Mouse (Mus musculus): ENCODE measurements around the gene Slc27a1. TPM values are rescaled to one million over a fixed set of nuclear protein-coding genes. Genes with fewer than 3 reads are reported as not detected.
A peak's percentile ranks its signal among the peaks of the same experiment; 100 is the strongest.

Gene Slc27a1
- polyA plus RNA-seq, 1 experiment = 21.8 TPM

GRCm38 (mm10) chr8:71537028-71537867 lies 31.4 kb upstream of the Slc27a1 start, which contains the start of gene Bst2:
Gene Bst2, minus strand, starts transcription at chr8:71537456.
- H3K4me1 ChIP-seq (ENCODE audit: control insufficient read depth, insufficient read depth, low read length) = peaks cover 2% of the 10 kb centered on the region
- H3K9me3 ChIP-seq (replicated peaks; ENCODE audit: control insufficient read depth, insufficient read depth, low read length, poor library complexity, severe bottlenecking) = no peaks in the 10 kb centered on the region
- H3K36me3 ChIP-seq (ENCODE audit: control insufficient read depth, insufficient read depth, low read length, poor library complexity, severe bottlenecking) = peaks cover 6% of the 10 kb centered on the region; the same call in 1 of the 2 replicates
- H3K27me3 ChIP-seq (ENCODE audit: control insufficient read depth, insufficient read depth, low read length, poor library complexity, severe bottlenecking) = no peaks in the 10 kb centered on the region
- TF ChIP-seq CTCF (IDR thresholded peaks at IDR 0.05; ENCODE audit: low read depth, low read length) (peak; percentile 13), POLR2A (IDR thresholded peaks at IDR 0.05; ENCODE audit: insufficient read depth, low read length) (peak; percentile 70), EP300 (IDR thresholded peaks at IDR 0.05; ENCODE audit: insufficient read depth, low read depth, low read length) (0 out of 2 replicates have a peak, but pooled peaks have one; percentile 21)
- H3K4me3 ChIP-seq (ENCODE audit: low read depth, low read length) = peak within 1 kb of the TSS; percentile 90
- H3K27ac ChIP-seq (ENCODE audit: insufficient read depth, low read length) = peak within 1 kb of the TSS; percentile 39
- H3K9ac ChIP-seq (ENCODE audit: low read depth, poor library complexity, severe bottlenecking) = peak within 1 kb of the TSS; percentile 54

GRCm38 (mm10) chr8:71542632-71543343 lies 25.9 kb upstream of the Slc27a1 start, which contains the start of gene Mvb12a:
Gene Mvb12a, plus strand, starts transcription at chr8:71542922.
- Histone ChIP-seq H3K4me3 (ENCODE audit: low read depth, low read length) (peak within 1 kb of the TSS; percentile 94), H3K27me3 (ENCODE audit: control insufficient read depth, insufficient read depth, low read length, poor library complexity, severe bottlenecking) (no peaks in the 10 kb centered on the region), H3K9ac (ENCODE audit: low read depth, poor library complexity, severe bottlenecking) (peak within 1 kb of the TSS; percentile 69), H3K36me3 (ENCODE audit: control insufficient read depth, insufficient read depth, low read length, poor library complexity, severe bottlenecking) (peaks cover 14% of the 10 kb centered on the region), H3K4me1 (ENCODE audit: control insufficient read depth, insufficient read depth, low read length) (no peaks in the 10 kb centered on the region), H3K27ac (ENCODE audit: insufficient read depth, low read length) (no peak within 1 kb of the TSS), H3K9me3 (replicated peaks; ENCODE audit: control insufficient read depth, insufficient read depth, low read length, poor library complexity, severe bottlenecking) (no peaks in the 10 kb centered on the region)
- TF ChIP-seq CTCF (IDR thresholded peaks at IDR 0.05; ENCODE audit: low read depth, low read length) (no peak), POLR2A (IDR thresholded peaks at IDR 0.05; ENCODE audit: insufficient read depth, low read length) (no peak), EP300 (IDR thresholded peaks at IDR 0.05; ENCODE audit: insufficient read depth, low read depth, low read length) (no peak)

GRCm38 (mm10) chr8:71543755-71544154 lies 24.9 kb upstream of the Slc27a1 start:
- H3K9ac ChIP-seq (ENCODE audit: low read depth, poor library complexity, severe bottlenecking) = peak overlapping the region; percentile 69; the same call in 1 of the 2 replicates
- TF ChIP-seq CTCF (IDR thresholded peaks at IDR 0.05; ENCODE audit: low read depth, low read length) = no peak
- no peak for TF ChIP-seq EP300 (IDR thresholded peaks at IDR 0.05; ENCODE audit: insufficient read depth, low read depth, low read length)
- TF ChIP-seq POLR2A (IDR thresholded peaks at IDR 0.05; ENCODE audit: insufficient read depth, low read length) = no peak

GRCm38 (mm10) chr8:71545053-71545452 lies 23.6 kb upstream of the Slc27a1 start:
- Histone ChIP-seq H3K9me3 (replicated peaks; ENCODE audit: control insufficient read depth, insufficient read depth, low read length, poor library complexity, severe bottlenecking) (no peaks in the 10 kb centered on the region), H3K27me3 (ENCODE audit: control insufficient read depth, insufficient read depth, low read length, poor library complexity, severe bottlenecking) (no peaks in the 10 kb centered on the region), H3K4me3 (ENCODE audit: low read depth, low read length) (no peak overlapping the region), H3K27ac (ENCODE audit: insufficient read depth, low read length) (no peak overlapping the region), H3K9ac (ENCODE audit: low read depth, poor library complexity, severe bottlenecking) (no peak overlapping the region), H3K36me3 (ENCODE audit: control insufficient read depth, insufficient read depth, low read length, poor library complexity, severe bottlenecking) (peaks cover 17% of the 10 kb centered on the region), H3K4me1 (ENCODE audit: control insufficient read depth, insufficient read depth, low read length) (no peaks in the 10 kb centered on the region)
- no peak for TF ChIP-seq POLR2A (IDR thresholded peaks at IDR 0.05; ENCODE audit: insufficient read depth, low read length)
- no peak for TF ChIP-seq EP300 (IDR thresholded peaks at IDR 0.05; ENCODE audit: insufficient read depth, low read depth, low read length)
- TF ChIP-seq CTCF (IDR thresholded peaks at IDR 0.05; ENCODE audit: low read depth, low read length) = no peak

More at GRCm38 (mm10) chr8:71543755-71544154, 24.9 kb upstream of the Slc27a1 start:
- no peaks in the 10 kb centered on the region for H3K9me3 ChIP-seq (replicated peaks; ENCODE audit: control insufficient read depth, insufficient read depth, low read length, poor library complexity, severe bottlenecking)
- H3K27ac ChIP-seq (ENCODE audit: insufficient read depth, low read length) = no peak overlapping the region
- peak overlapping the region; percentile 94; the same call in 1 of the 2 replicates for H3K4me3 ChIP-seq (ENCODE audit: low read depth, low read length)
- no peaks in the 10 kb centered on the region for H3K4me1 ChIP-seq (ENCODE audit: control insufficient read depth, insufficient read depth, low read length)
- H3K27me3 ChIP-seq (ENCODE audit: control insufficient read depth, insufficient read depth, low read length, poor library complexity, severe bottlenecking) = no peaks in the 10 kb centered on the region
- peaks cover 17% of the 10 kb centered on the region for H3K36me3 ChIP-seq (ENCODE audit: control insufficient read depth, insufficient read depth, low read length, poor library complexity, severe bottlenecking)

GRCm38 (mm10) chr8:71547590-71547989 lies 21.1 kb upstream of the Slc27a1 start:
- no peak for TF ChIP-seq CTCF (IDR thresholded peaks at IDR 0.05; ENCODE audit: low read depth, low read length)
- no peak overlapping the region for H3K4me3 ChIP-seq (ENCODE audit: low read depth, low read length)
- no peak overlapping the region for H3K9ac ChIP-seq (ENCODE audit: low read depth, poor library complexity, severe bottlenecking)
- H3K27me3 ChIP-seq (ENCODE audit: control insufficient read depth, insufficient read depth, low read length, poor library complexity, severe bottlenecking) = no peaks in the 10 kb centered on the region
- H3K27ac ChIP-seq (ENCODE audit: insufficient read depth, low read length) = no peak overlapping the region
- H3K4me1 ChIP-seq (ENCODE audit: control insufficient read depth, insufficient read depth, low read length) = no peaks in the 10 kb centered on the region
- peaks cover 17% of the 10 kb centered on the region for H3K36me3 ChIP-seq (ENCODE audit: control insufficient read depth, insufficient read depth, low read length, poor library complexity, severe bottlenecking)
- H3K9me3 ChIP-seq (replicated peaks; ENCODE audit: control insufficient read depth, insufficient read depth, low read length, poor library complexity, severe bottlenecking) = no peaks in the 10 kb centered on the region
